13 mouse cellular contexts compared by ENCODE assay signal in genomic region chr9:66090593-66091244, GRCm38 (mm10). TPM values are rescaled to one million over a fixed set of nuclear protein-coding genes. Genes with fewer than 3 reads are reported as not detected.
DNase-seq lines count a peak whose midpoint lies in the region; ATAC-seq lines count a peak whose summit lies in the region.
"Had no signal": no experiment of that assay in that cellular context is flagged by ENCODE, and none has a peak within 500 bp of the region (broad histone marks: within the 10 kb centered on the region; RNA-seq: fewer than 3 reads in every experiment).

No protein-coding gene starts in this region.

- no peak overlapping the region for H3K4me3 ChIP-seq in heart, embryonic 14.5 days (ENCODE audit: control insufficient read depth in 1 of 2, insufficient read depth in 1 of 2, low read depth in 1 of 2, low read length in 2 of 2)
- no peak overlapping the region for H3K4me3 ChIP-seq in heart, embryonic 10.5 days
- no peak overlapping the region for H3K4me3 ChIP-seq in lung, embryonic 16.5 days (ENCODE audit: low read length)
- no peak overlapping the region for H3K4me3 ChIP-seq in limb, embryonic 13.5 days
- H3K4me3 ChIP-seq: erythroblast, embryonic 14.5 days; heart, embryonic 12.5 days had no signal

- 88% methylated on average over 13 of the region's 13 CpGs for WGBS in heart, embryonic 14.5 days
- WGBS in heart, embryonic 10.5 days: 91% methylated on average over 13 of the region's 13 CpGs
- 67% methylated on average over 13 of the region's 13 CpGs for WGBS in lung, embryonic 16.5 days
- WGBS in limb, embryonic 13.5 days: 83% methylated on average over 13 of the region's 13 CpGs

- no peak overlapping the region for H3K27ac ChIP-seq in heart, embryonic 14.5 days (replicated peaks in 1 of 2; ENCODE audit: control insufficient read depth in 1 of 2, insufficient read depth in 1 of 2, low read depth in 2 of 2, low read length in 2 of 2)
- H3K27ac ChIP-seq in heart, embryonic 10.5 days: no peak overlapping the region
- H3K27ac ChIP-seq in lung, embryonic 16.5 days (ENCODE audit: low read length): peak overlapping the region; percentile 65
- peak overlapping the region; percentile 22; the same call in 1 of the 2 replicates for H3K27ac ChIP-seq in limb, embryonic 13.5 days

- H3K9me3 ChIP-seq in heart, embryonic 14.5 days (ENCODE audit: control insufficient read depth, low read length): no peaks in the 10 kb centered on the region
- H3K9me3 ChIP-seq in heart, embryonic 10.5 days: no peaks in the 10 kb centered on the region
- no peaks in the 10 kb centered on the region for H3K9me3 ChIP-seq in lung, embryonic 16.5 days (ENCODE audit: control insufficient read depth, low read length)
- H3K9me3 ChIP-seq in limb, embryonic 13.5 days: no peaks in the 10 kb centered on the region
- H3K9me3 ChIP-seq: heart, embryonic 12.5 days had no signal

- DNase-seq in heart, embryonic 10.5 days (ENCODE audit: low spot score): no peak
- DNase-seq in lung, postnatal 14 days: no peak
- peak; percentile 28 to 43 for DNase-seq in adrenal gland, postnatal 36 days
- DNase-seq in embryo, embryonic 11 days: no peak
- DNase-seq in embryo, embryonic 10 days (ENCODE audit: low spot score): no peak
- DNase-seq: cerebellum, postnatal 36 days; thymus, adult 2 months had no signal

- H3K4me1 ChIP-seq in heart, embryonic 14.5 days (ENCODE audit: control insufficient read depth in 2 of 2, insufficient read depth in 2 of 2, low read length in 2 of 2): peaks cover 5 to 15% of the 10 kb centered on the region in 2 experiments; a peak in 3 of 4 replicates
- H3K4me1 ChIP-seq in heart, embryonic 10.5 days: peaks cover 28% of the 10 kb centered on the region
- peaks cover 20% of the 10 kb centered on the region for H3K4me1 ChIP-seq in lung, embryonic 16.5 days (replicated peaks; ENCODE audit: control insufficient read depth, insufficient read depth, low read length)
- H3K4me1 ChIP-seq in limb, embryonic 13.5 days: peaks cover 8% of the 10 kb centered on the region; the same call in 1 of the 2 replicates

- 0 out of 2 replicates have a peak, but pooled peaks have one; percentile 5 for ATAC-seq in heart, embryonic 14.5 days (ENCODE audit: insufficient number of reproducible peaks, insufficient read depth, low FRiP score, low read depth)
- ATAC-seq in lung, embryonic 16.5 days (ENCODE audit: low read depth): no peak
- ATAC-seq in limb, embryonic 13.5 days (ENCODE audit: low FRiP score, low read depth): no peak
- ATAC-seq: Patski had no signal

- no peaks in the 10 kb centered on the region for H3K27me3 ChIP-seq in heart, embryonic 14.5 days (ENCODE audit: control insufficient read depth, insufficient read depth, low read length)
- H3K27me3 ChIP-seq in heart, embryonic 10.5 days (ENCODE audit: insufficient read depth, poor library complexity, severe bottlenecking): no peaks in the 10 kb centered on the region
- no peaks in the 10 kb centered on the region for H3K27me3 ChIP-seq in lung, embryonic 16.5 days (ENCODE audit: control insufficient read depth, insufficient read depth, low read depth, low read length)
- H3K27me3 ChIP-seq in limb, embryonic 13.5 days: no peaks in the 10 kb centered on the region
- H3K27me3 ChIP-seq: heart, embryonic 12.5 days; Patski had no signal

- H3K4me2 ChIP-seq in heart, embryonic 14.5 days (ENCODE audit: low read length): no peak overlapping the region
- H3K4me2 ChIP-seq in lung, embryonic 16.5 days (ENCODE audit: low read depth, low read length): no peak overlapping the region
- H3K4me2 ChIP-seq in limb, embryonic 13.5 days (replicated peaks): no peak overlapping the region
- H3K4me2 ChIP-seq: heart, embryonic 12.5 days had no signal

- H3K36me3 ChIP-seq in heart, embryonic 14.5 days (ENCODE audit: control insufficient read depth, insufficient read depth, low read length): peaks cover 96% of the 10 kb centered on the region
- peaks cover 95% of the 10 kb centered on the region for H3K36me3 ChIP-seq in heart, embryonic 10.5 days
- peaks cover 38% of the 10 kb centered on the region for H3K36me3 ChIP-seq in lung, embryonic 16.5 days (ENCODE audit: control insufficient read depth, insufficient read depth, low read length)
- peaks cover 97% of the 10 kb centered on the region for H3K36me3 ChIP-seq in limb, embryonic 13.5 days

- H3K9ac ChIP-seq in heart, embryonic 14.5 days (ENCODE audit: low read length): no peak overlapping the region
- no peak overlapping the region for H3K9ac ChIP-seq in lung, embryonic 16.5 days (ENCODE audit: low read length)
- H3K9ac ChIP-seq in limb, embryonic 13.5 days: peak overlapping the region; percentile 4; the same call in 1 of the 2 replicates
- H3K9ac ChIP-seq: heart, embryonic 12.5 days had no signal

RNA-seq across cellular contexts. Expression of gene Snx22, which starts 21.2 kb away (rescaled TPM):
- 1.2 and 1.6 TPM in 2 replicates for polyA plus RNA-seq in heart, embryonic 14.5 days (2014; fragmentation: Nextera tagmentation; extraction: Ambion mirVana)
- 2.1 and 3.1 TPM in 2 replicates for polyA plus RNA-seq in heart, embryonic 10.5 days (2016; fragmentation: Nextera tagmentation; extraction: Ambion mirVana)
- polyA plus RNA-seq in lung, embryonic 16.5 days (2015; fragmentation: Nextera tagmentation; extraction: Ambion mirVana): 8.6 and 11.2 TPM in 2 replicates
- total RNA-seq in adrenal gland, postnatal 36 days (2021): under 1 TPM; 0.26 to 0.30 TPM
- 5.0 and 5.3 TPM in 2 replicates for polyA plus RNA-seq in limb, embryonic 13.5 days (2015; fragmentation: Nextera tagmentation; extraction: Ambion mirVana)

RNA-seq across cellular contexts. Expression of gene Ppib, which starts 30.7 kb away (rescaled TPM):
- polyA plus RNA-seq in heart, embryonic 14.5 days (2014; fragmentation: Nextera tagmentation; extraction: Ambion mirVana): 362 and 403 TPM in 2 replicates
- 448 and 551 TPM in 2 replicates for polyA plus RNA-seq in heart, embryonic 10.5 days (2016; fragmentation: Nextera tagmentation; extraction: Ambion mirVana)
- polyA plus RNA-seq in lung, embryonic 16.5 days (2015; fragmentation: Nextera tagmentation; extraction: Ambion mirVana): 678 and 681 TPM in 2 replicates
- 100 to 1,000 TPM; 317 to 322 TPM for total RNA-seq in adrenal gland, postnatal 36 days (2021)
- polyA plus RNA-seq in limb, embryonic 13.5 days (2015; fragmentation: Nextera tagmentation; extraction: Ambion mirVana): 665 and 680 TPM in 2 replicates

RNA-seq across cellular contexts. Expression of gene Snx1, which starts 35.7 kb away (rescaled TPM):
- polyA plus RNA-seq in heart, embryonic 14.5 days (2014; fragmentation: Nextera tagmentation; extraction: Ambion mirVana): 63.8 and 65.1 TPM in 2 replicates
- polyA plus RNA-seq in heart, embryonic 10.5 days (2016; fragmentation: Nextera tagmentation; extraction: Ambion mirVana): 81.9 and 101 TPM in 2 replicates
- 123 TPM in 2 replicates for polyA plus RNA-seq in lung, embryonic 16.5 days (2015; fragmentation: Nextera tagmentation; extraction: Ambion mirVana)
- 100 to 1,000 TPM; 118 to 119 TPM for total RNA-seq in adrenal gland, postnatal 36 days (2021)
- 128 and 134 TPM in 2 replicates for polyA plus RNA-seq in limb, embryonic 13.5 days (2015; fragmentation: Nextera tagmentation; extraction: Ambion mirVana)

RNA-seq across cellular contexts. Expression of gene Ciao2a, which starts 35.7 kb away (rescaled TPM):
- 163 and 172 TPM in 2 replicates for polyA plus RNA-seq in heart, embryonic 14.5 days (2014; fragmentation: Nextera tagmentation; extraction: Ambion mirVana)
- polyA plus RNA-seq in heart, embryonic 10.5 days (2016; fragmentation: Nextera tagmentation; extraction: Ambion mirVana): 174 TPM in 2 replicates
- 139 and 141 TPM in 2 replicates for polyA plus RNA-seq in lung, embryonic 16.5 days (2015; fragmentation: Nextera tagmentation; extraction: Ambion mirVana)
- 10 to 100 TPM; 69.2 to 89.1 TPM for total RNA-seq in adrenal gland, postnatal 36 days (2021)
- polyA plus RNA-seq in limb, embryonic 13.5 days (2015; fragmentation: Nextera tagmentation; extraction: Ambion mirVana): 173 and 178 TPM in 2 replicates

Comparison
In these comparisons a context has a peak if more than half of its experiments do, and no peak if none do; other contexts are left out.
1. H3K27ac ChIP-seq: peak in lung, embryonic 16.5 days (single experiment) and limb, embryonic 13.5 days (single experiment); none in heart, embryonic 14.5 days (0 of 2) and heart, embryonic 10.5 days (single experiment).
2. DNase-seq: peak in adrenal gland, postnatal 36 days (2 of 2); none in heart, embryonic 10.5 days (single experiment), lung, postnatal 14 days (single experiment), embryo, embryonic 11 days (single experiment) and embryo, embryonic 10 days (single experiment).